Mouse (Mus musculus) liver, postnatal 0 days (tissue): ENCODE measurements around the gene Cwc27.

Source experiments
- CTCF ChIP-seq: sonication (generic); IDR thresholded peaks from 2 replicates; pipeline ENCODE4 v1.5.1; 2016; ENCODE audit warnings: antibody characterized with exemption, low read depth
- EP300 ChIP-seq: IDR thresholded peaks from 2 replicates; pipeline ENCODE4 v1.6.1; 2016; ENCODE audit warnings: antibody characterized with exemption, low read depth, mild to moderate bottlenecking

GRCm38 (mm10) chr13:104762401-104762800, 54.5 kb downstream of the Cwc27 start:
- TF ChIP-seq CTCF = no peak
- TF ChIP-seq EP300 = no peak
